Mouse (Mus musculus) induced T-regulatory cell, adult 2 months (primary cell): Measurements from ENCODE around the gene Stk10.
A peak's percentile ranks its signal among the peaks of the same experiment; 100 is the strongest.
"Not testable (repeated sequence)": the region's sequence is repeated elsewhere in the genome, so short reads cannot be mapped to it uniquely, and the experiment has no call there.

Experiments used
- DNase-seq: peaks from one replicate; pipeline ENCODE4 v3.0.0-alpha.2; 2012; ENCODE audit warnings: low read depth

Gene Stk10

GRCm38 (mm10) chr11:32600371-32600770 is 67.3 kb downstream of the Stk10 start:
- DNase-seq, result no peak

GRCm38 (mm10) chr11:32601528-32602323 is 68.6 kb downstream of the Stk10 start:
- DNase-seq, result no peak

GRCm38 (mm10) chr11:32604663-32605062 is 71.6 kb downstream of the Stk10 start:
- no peak for DNase-seq

GRCm38 (mm10) chr11:32605131-32605860 is 72.2 kb downstream of the Stk10 start:
- no peak for DNase-seq

GRCm38 (mm10) chr11:32605907-32606306 is 72.8 kb downstream of the Stk10 start:
- DNase-seq, result no peak

- peak; percentile 36 for DNase-seq
These were observed 74.2 kb downstream of the Stk10 start for GRCm38 (mm10) chr11:32607319-32607718.

GRCm38 (mm10) chr11:32610616-32611015 is 77.5 kb downstream of the Stk10 start:
- no peak for DNase-seq

GRCm38 (mm10) chr11:32612304-32612703 is 79.2 kb downstream of the Stk10 start:
- DNase-seq, result no peak

GRCm38 (mm10) chr11:32614463-32614862 is 81.4 kb downstream of the Stk10 start:
- no peak for DNase-seq

GRCm38 (mm10) chr11:32615561-32615960 is 82.5 kb downstream of the Stk10 start:
- DNase-seq, result no peak

- DNase-seq, result no peak
These were observed 83.0 kb downstream of the Stk10 start for GRCm38 (mm10) chr11:32616091-32616490.

GRCm38 (mm10) chr11:32618036-32618435 is 84.9 kb downstream of the Stk10 start:
- no peak for DNase-seq

- DNase-seq, result not testable (repeated sequence)
These were observed 85.5 kb downstream of the Stk10 start for GRCm38 (mm10) chr11:32618641-32619040.

- no peak for DNase-seq
These were observed 86.2 kb downstream of the Stk10 start for GRCm38 (mm10) chr11:32619257-32619816.

- DNase-seq, result no peak
These were observed 86.9 kb downstream of the Stk10 start for GRCm38 (mm10) chr11:32619866-32620456.

GRCm38 (mm10) chr11:32621831-32622478 is 88.8 kb downstream of the Stk10 start:
- no peak for DNase-seq

GRCm38 (mm10) chr11:32622479-32623190 is 89.5 kb downstream of the Stk10 start:
- DNase-seq, result no peak

- no peak for DNase-seq
These were observed 90.1 kb downstream of the Stk10 start for GRCm38 (mm10) chr11:32623236-32623635.

GRCm38 (mm10) chr11:32623912-32624311 is 90.8 kb downstream of the Stk10 start:
- DNase-seq, result no peak

GRCm38 (mm10) chr11:32625677-32626076 is 92.6 kb downstream of the Stk10 start:
- peak; percentile 55 for DNase-seq

- DNase-seq, result no peak
These were observed 93.0 kb downstream of the Stk10 start for GRCm38 (mm10) chr11:32626079-32626478.
